Comparison of ENCODE assay signal across 15 mouse cellular contexts in the genomic region with DNA sequence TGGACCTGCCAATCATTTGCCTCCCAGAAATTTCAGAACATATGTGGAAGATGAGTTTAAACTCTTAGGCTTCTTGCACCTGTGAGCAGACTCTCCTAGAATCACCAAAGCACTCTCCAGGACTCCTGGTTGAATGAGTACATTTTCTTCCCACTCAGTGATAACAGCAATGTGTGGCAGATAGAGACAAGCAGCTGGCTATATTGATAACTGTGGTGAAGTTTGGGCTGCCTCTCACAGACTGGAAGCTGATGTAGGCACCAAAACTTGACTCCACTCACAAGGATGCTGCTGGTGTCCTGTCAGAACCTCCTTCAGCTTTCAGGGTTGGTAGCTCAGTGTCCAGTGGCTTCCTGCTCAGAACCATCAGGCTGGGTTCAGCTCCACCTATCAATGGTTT.
"Had no signal": no experiment of that assay in that cellular context is flagged by ENCODE, and none has a peak within 500 bp of the region (broad histone marks: within the 10 kb centered on the region; RNA-seq: fewer than 3 reads in every experiment).

No protein-coding gene starts in this region.

- H3K9ac ChIP-seq: kidney, embryonic 15.5 days; limb, embryonic 13.5 days; lung, embryonic 14.5 days had no signal

- H3K27me3 ChIP-seq: kidney, embryonic 15.5 days; limb, embryonic 13.5 days had no signal

- H3K9me3 ChIP-seq: limb, embryonic 10.5 days had no signal

- ATAC-seq: lung, postnatal 0 days had no signal

- H3K27ac ChIP-seq: kidney, embryonic 15.5 days; limb, embryonic 10.5 days; limb, embryonic 13.5 days; macrophage had no signal

- H3K4me3 ChIP-seq: kidney, embryonic 15.5 days; limb, embryonic 10.5 days; limb, embryonic 13.5 days; megakaryocyte, embryonic 14.5 days had no signal

- H3K4me2 ChIP-seq: kidney, embryonic 15.5 days; limb, embryonic 13.5 days; lung, embryonic 14.5 days; midbrain, embryonic 11.5 days had no signal

- DNase-seq: kidney, adult 11 months; kidney, adult 8-10 months; kidney, postnatal 10 days; kidney, postnatal 36 days; lung, embryonic 14.5 days; midbrain, embryonic 14.5 days; thymus, adult 18-20 months; thymus, postnatal 36 days had no signal

- H3K4me1 ChIP-seq: kidney, embryonic 15.5 days; limb, embryonic 13.5 days had no signal

- H3K36me3 ChIP-seq: kidney, embryonic 15.5 days; limb, embryonic 10.5 days; limb, embryonic 13.5 days had no signal
